In the genomic region with DNA sequence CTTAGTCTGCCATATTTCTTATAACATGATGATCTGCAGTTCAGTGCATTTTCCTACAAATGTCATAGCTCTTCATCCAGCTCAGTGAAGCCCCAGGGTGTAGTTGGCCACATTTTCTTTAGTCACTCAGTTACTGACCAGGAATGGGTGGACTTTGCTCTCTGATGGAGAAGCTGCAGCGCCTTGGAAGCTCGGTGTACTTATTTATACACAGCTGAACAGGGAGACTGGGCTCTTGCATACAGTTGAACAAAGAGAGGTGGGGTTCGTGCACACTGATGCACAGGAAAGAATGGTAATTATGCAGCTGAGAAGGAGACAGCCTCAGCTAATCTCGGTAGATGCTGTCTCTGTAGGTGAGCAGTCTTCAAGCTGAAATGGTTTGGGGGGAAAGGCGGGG, we compare ENCODE assay signal across 11 mouse cellular contexts.
"Had no signal": no experiment of that assay in that cellular context is flagged by ENCODE, and none has a peak within 500 bp of the region (broad histone marks: within the 10 kb centered on the region; RNA-seq: fewer than 3 reads in every experiment).

No protein-coding gene starts in this region.

- H3K4me3 ChIP-seq: layer of hippocampus, adult 2 months; limb, embryonic 13.5 days; midbrain, embryonic 13.5 days; stomach, embryonic 15.5 days had no signal

- H3K36me3 ChIP-seq: limb, embryonic 13.5 days; midbrain, embryonic 13.5 days; stomach, embryonic 15.5 days had no signal

- H3K27me3 ChIP-seq: limb, embryonic 13.5 days; midbrain, embryonic 13.5 days; stomach, embryonic 15.5 days had no signal

- ATAC-seq: hindbrain, postnatal 0 days; midbrain, embryonic 13.5 days had no signal

- H3K9me3 ChIP-seq: limb, embryonic 13.5 days; midbrain, embryonic 13.5 days; stomach, embryonic 15.5 days had no signal

- H3K9ac ChIP-seq: limb, embryonic 13.5 days; liver, embryonic 14.5 days; midbrain, embryonic 13.5 days; stomach, embryonic 15.5 days had no signal

- DNase-seq: left cerebral cortex, postnatal 4 days; lung, adult 18-20 months; lung, postnatal 36 days; right cerebral cortex, postnatal 14 days; thymus, postnatal 36 days had no signal

- H3K4me2 ChIP-seq: limb, embryonic 13.5 days; midbrain, embryonic 13.5 days; stomach, embryonic 15.5 days had no signal

- H3K4me1 ChIP-seq: limb, embryonic 13.5 days; midbrain, embryonic 13.5 days; stomach, embryonic 15.5 days had no signal

- H3K27ac ChIP-seq: hindbrain, postnatal 0 days; layer of hippocampus, adult 2 months; limb, embryonic 13.5 days; liver, embryonic 14.5 days; midbrain, embryonic 13.5 days; stomach, embryonic 15.5 days had no signal
